Comparison of ENCODE assay signal across 9 mouse cellular contexts in the genomic region with DNA sequence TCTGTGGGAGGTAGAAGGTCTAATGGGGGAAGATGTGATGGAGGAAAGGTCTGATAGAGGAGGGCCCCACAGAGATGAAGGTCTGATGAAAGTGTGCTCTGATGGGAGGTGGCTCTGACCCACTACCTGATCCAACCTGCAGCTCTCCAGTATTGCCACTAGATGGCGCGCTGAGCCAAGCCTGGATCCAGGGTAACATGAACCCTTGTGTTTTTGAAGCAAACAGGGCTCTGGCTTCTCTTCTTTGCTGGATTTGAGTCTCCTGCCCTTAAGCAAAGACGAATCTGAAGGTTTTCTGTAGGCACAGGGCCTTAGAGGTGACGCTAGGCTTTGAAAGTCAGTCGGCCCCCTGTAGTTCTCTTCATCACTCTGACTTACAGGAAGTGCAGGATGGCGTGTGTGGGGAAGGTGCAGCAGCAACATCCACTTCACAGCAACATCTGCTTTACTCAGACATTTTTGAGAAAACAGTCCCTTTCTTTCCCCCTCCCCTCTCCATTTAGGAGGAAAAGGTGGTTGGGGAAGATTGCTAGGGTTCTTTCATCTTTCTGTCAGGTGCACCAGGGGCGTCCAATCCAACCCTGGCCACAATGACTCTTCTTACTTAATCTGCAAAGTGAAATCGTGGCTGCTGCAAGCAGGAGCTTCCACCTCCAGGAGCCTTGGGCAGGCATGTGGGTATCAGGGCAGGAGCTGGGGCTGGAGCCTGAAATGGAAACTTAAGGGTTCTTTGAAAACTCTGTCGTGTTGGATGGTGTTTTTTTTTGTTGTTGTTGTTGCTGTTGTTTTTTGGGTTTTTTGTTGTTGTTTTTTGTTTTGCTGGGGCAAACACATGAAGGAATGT. TPM values are rescaled to one million over a fixed set of nuclear protein-coding genes. Genes with fewer than 3 reads are reported as not detected.
DNase-seq lines count a peak whose midpoint lies in the region; ATAC-seq and TF ChIP-seq lines count a peak whose summit lies in the region.
"Had no signal": no experiment of that assay in that cellular context is flagged by ENCODE, and none has a peak within 500 bp of the region (broad histone marks: within the 10 kb centered on the region; RNA-seq: fewer than 3 reads in every experiment).

No protein-coding gene starts in this region.

- H3K9ac ChIP-seq in forebrain, embryonic 12.5 days = no peak overlapping the region
- H3K9ac ChIP-seq: limb, embryonic 12.5 days had no signal

- ATAC-seq in CD4-positive, CD25-positive, alpha-beta regulatory T cell, adult 4 months = peak; percentile 86
- 0 out of 2 replicates have a peak, but pooled peaks have one; percentile 36 for ATAC-seq in forebrain, embryonic 12.5 days (ENCODE audit: low FRiP score)
- peak; percentile 64 for ATAC-seq in megakaryocyte-erythroid progenitor cell, adult 5-6 weeks (replicated peaks; ENCODE audit: low FRiP score, low TSS enrichment, poor library complexity, severe bottlenecking)

- H3K36me3 ChIP-seq in forebrain, embryonic 12.5 days (replicated peaks) = no peaks in the 10 kb centered on the region
- H3K36me3 ChIP-seq: limb, embryonic 12.5 days had no signal

- no peak overlapping the region; the same call in 1 of the 2 replicates for H3K4me2 ChIP-seq in forebrain, embryonic 12.5 days
- H3K4me2 ChIP-seq: limb, embryonic 12.5 days had no signal

- no peaks in the 10 kb centered on the region for H3K27me3 ChIP-seq in forebrain, embryonic 12.5 days
- H3K27me3 ChIP-seq: limb, embryonic 12.5 days had no signal

- no peak for TF ChIP-seq POLR2A in brain, embryonic 14.5 days (IDR thresholded peaks at IDR 0.05; ENCODE audit: borderline replicate concordance, extremely low read depth, insufficient read depth, insufficient read length, poor library complexity, severe bottlenecking)

- WGBS in forebrain, embryonic 12.5 days = 40% methylated on average over 9 of the region's 9 CpGs

- H3K27ac ChIP-seq in forebrain, embryonic 12.5 days = no peak overlapping the region
- H3K27ac ChIP-seq: limb, embryonic 12.5 days had no signal

- no peaks in the 10 kb centered on the region for H3K9me3 ChIP-seq in forebrain, embryonic 12.5 days

- H3K4me1 ChIP-seq in forebrain, embryonic 12.5 days = no peaks in the 10 kb centered on the region
- H3K4me1 ChIP-seq: limb, embryonic 12.5 days had no signal

- H3K4me3 ChIP-seq in forebrain, embryonic 12.5 days (replicated peaks) = no peak overlapping the region
- H3K4me3 ChIP-seq: limb, embryonic 12.5 days had no signal

- DNase-seq in heart, adult 9 months (ENCODE audit: low spot score in 2 of 2) = peak; percentile 16
- DNase-seq in heart, adult 11 months = no peak
- DNase-seq in brain, embryonic 14.5 days (ENCODE audit: low read depth) = peak; percentile 74
- peak; percentile 65 for DNase-seq in kidney, postnatal 10 days
- peak; percentile 22 to 49 for DNase-seq in spleen, postnatal 36 days (ENCODE audit: low spot score in 2 of 2)

- TF ChIP-seq CTCF in brain, embryonic 14.5 days (IDR thresholded peaks at IDR 0.05; ENCODE audit: borderline replicate concordance, extremely low read depth, insufficient read depth, insufficient read length) = peak; percentile 98

RNA-seq across cellular contexts. Expression of gene Abcg1, which starts 45.7 kb away (rescaled TPM):
- 100 to 1,000 TPM; 169 to 178 TPM for polyA plus RNA-seq in CD4-positive, CD25-positive, alpha-beta regulatory T cell, adult 4 months (2017; shearing (Covaris generic))
- 8.7 and 12.8 TPM in 2 replicates for polyA plus RNA-seq in brain, embryonic 14.5 days (2012; rRNA removed)
- 16.2 and 16.5 TPM in 2 replicates for polyA plus RNA-seq in forebrain, embryonic 12.5 days (2016; fragmentation: Nextera tagmentation; extraction: Ambion mirVana)
- 5.4 and 8.5 TPM in 2 replicates for total RNA-seq in megakaryocyte-erythroid progenitor cell, adult 5-6 weeks (2014; fragmentation: Nextera tagmentation)
- 5.1 and 9.6 TPM in 2 replicates for total RNA-seq in megakaryocyte-erythroid progenitor cell, adult 5-6 weeks (2017)

RNA-seq across cellular contexts. Expression of gene Umodl1, which starts 57.3 kb away (rescaled TPM):
- polyA plus RNA-seq in CD4-positive, CD25-positive, alpha-beta regulatory T cell, adult 4 months (2017; shearing (Covaris generic)) = not detected
- 0.04 and 0.10 TPM in 2 replicates for polyA plus RNA-seq in brain, embryonic 14.5 days (2012; rRNA removed)
- 0.09 TPM in 1 of 2 replicates, not detected in the other for polyA plus RNA-seq in forebrain, embryonic 12.5 days (2016; fragmentation: Nextera tagmentation; extraction: Ambion mirVana)
- total RNA-seq in megakaryocyte-erythroid progenitor cell, adult 5-6 weeks (2014; fragmentation: Nextera tagmentation) = not detected in 2 replicates
- not detected in 2 replicates for total RNA-seq in megakaryocyte-erythroid progenitor cell, adult 5-6 weeks (2017)

Comparison
In these comparisons a context has a peak if more than half of its experiments do, and no peak if none do; other contexts are left out.
1. ATAC-seq: peak in every context shown above with its lines; median percentile 86 in CD4-positive, CD25-positive, alpha-beta regulatory T cell, adult 4 months; 64 in megakaryocyte-erythroid progenitor cell, adult 5-6 weeks; 36 in forebrain, embryonic 12.5 days.